Mouse (Mus musculus) activated CD4-positive, CD25-positive, alpha-beta regulatory T cell, adult 4 months (primary cell): Measurements from ENCODE around the gene Olfr615. TPM values are rescaled to one million over a fixed set of nuclear protein-coding genes. Genes with fewer than 3 reads are reported as not detected.
"Not testable (repeated sequence)": the region's sequence is repeated elsewhere in the genome, so short reads cannot be mapped to it uniquely, and the experiment has no call there.

Experiments
- ATAC-seq: one replicate; pipeline ENCODE4 v1.8.0; 2017
- polyA plus RNA-seq, 2 experiments: library from polyadenylated mRNA; unstranded; fragments of 100-300 nt; shearing (Covaris generic); gene quantifications; one replicate each; pipeline ENCODE4 v1.2.1; 2017

The Olfr615 gene
- polyA plus RNA-seq, result not detected

DNA sequence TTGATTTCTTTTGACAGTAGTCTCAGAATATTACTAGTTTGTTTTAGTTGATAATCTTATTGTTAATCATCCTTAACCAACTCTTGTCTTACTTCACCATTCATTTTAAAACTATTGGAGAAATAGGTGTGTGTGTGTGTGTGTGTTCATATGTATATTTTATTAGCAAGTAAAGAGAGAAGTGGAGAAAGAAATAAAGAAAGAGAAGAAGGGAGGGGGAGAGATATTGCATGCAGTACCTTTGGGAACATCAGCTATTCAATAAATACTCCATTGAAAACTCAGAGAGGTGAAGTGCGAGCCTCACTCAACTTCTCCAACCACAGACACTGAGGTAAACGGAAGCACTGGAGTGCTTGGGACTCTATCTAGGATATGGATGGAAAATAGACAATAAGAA lies at the start of gene Olfr615:
TSS of gene Olfr615 (plus strand) at position 301 of the 400 bp plus-strand sequence.
- no peak for ATAC-seq

DNA sequence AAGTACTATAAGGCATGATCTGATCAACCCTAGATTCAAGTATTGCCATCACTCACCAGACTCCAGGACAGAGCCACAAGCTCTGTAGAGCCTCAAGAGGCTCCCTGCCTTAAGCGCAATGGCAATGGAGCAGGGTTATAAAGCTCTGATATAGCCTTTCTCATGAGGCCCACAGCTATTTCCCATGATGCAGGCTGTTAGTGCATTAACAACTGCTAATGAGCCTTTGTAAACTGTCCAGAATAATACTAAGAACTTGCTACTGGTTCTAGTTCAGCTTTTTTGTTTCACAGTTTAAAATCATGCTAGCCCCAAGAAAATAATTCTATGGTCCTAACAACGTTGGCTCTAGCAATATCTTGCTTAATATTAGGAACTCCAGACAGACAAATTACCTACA lies 43.9 kb upstream of the Olfr615 start, which contains the start of gene Olfr610:
TSS of gene Olfr610 (minus strand) at position 101 of the 400 bp plus-strand sequence.
- no peak for ATAC-seq

- ATAC-seq, result not testable (repeated sequence)
Measured at GRCm38 (mm10) chr7:103520746-103521145, 35.1 kb upstream of the Olfr615 start, which contains the start of gene Olfr611. Olfr611 (minus strand) TSS chr7:103520846.

- ATAC-seq, result not testable (repeated sequence)
Measured at GRCm38 (mm10) chr7:103542617-103543016, 13.3 kb upstream of the Olfr615 start, which contains the start of gene Olfr612. Olfr612 (minus strand) TSS chr7:103542717.

GRCm38 (mm10) chr7:103547774-103548173 lies 8.1 kb upstream of the Olfr615 start, which contains the start of gene Olfr613:
Olfr613 (plus strand) TSS chr7:103548074.
- no peak for ATAC-seq

DNA sequence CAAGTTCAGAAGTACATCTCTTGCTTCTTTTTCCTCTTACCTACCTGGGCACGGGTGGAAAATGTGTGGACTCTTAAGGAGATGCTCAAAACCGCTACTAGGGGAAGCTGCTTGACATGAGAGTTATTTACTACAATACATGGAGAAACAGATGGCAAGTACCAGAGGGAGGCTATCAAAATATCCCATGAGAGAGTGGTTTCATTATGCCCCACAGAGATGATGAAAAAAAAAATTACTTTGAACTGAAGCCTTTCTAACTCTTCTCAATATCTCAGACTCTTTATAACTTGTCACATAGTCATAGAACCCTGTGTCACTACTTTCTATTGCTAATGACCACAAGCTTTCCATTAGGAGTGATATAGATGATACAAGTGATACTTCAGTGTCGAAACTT lies 13.2 kb downstream of the Olfr615 start, which contains the start of gene Olfr616:
TSS of gene Olfr616 (minus strand) at position 101 of the 400 bp plus-strand sequence.
- ATAC-seq, result no peak

- no peak for ATAC-seq
Measured at GRCm38 (mm10) chr7:103572761-103573160, 16.9 kb downstream of the Olfr615 start, which contains the start of gene Olfr617. Olfr617 (plus strand) TSS chr7:103573061.

DNA sequence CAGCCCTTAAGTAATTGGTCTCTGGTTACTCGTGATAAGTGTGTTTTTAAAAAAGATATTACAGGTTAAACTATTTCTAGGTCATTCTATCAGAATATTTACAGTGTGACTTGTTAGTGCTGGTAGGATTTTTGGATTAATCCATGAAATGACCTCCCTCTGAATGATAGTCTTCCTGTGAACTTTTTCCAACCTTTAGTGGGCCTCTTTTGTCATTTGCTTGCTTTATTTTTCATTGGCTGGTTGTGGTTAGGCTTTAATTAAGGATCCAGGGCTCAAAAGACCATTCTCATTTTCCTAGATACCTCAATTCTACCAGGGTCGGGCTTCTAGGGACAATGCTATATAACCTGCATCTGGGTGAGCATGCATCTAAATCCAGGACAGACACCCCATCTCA lies 33.9 kb downstream of the Olfr615 start, which contains the start of gene Olfr618:
TSS of gene Olfr618 (plus strand) at position 301 of the 400 bp plus-strand sequence.
- no peak for ATAC-seq

GRCm38 (mm10) chr7:103600275-103600674 lies 44.4 kb downstream of the Olfr615 start, which contains the start of gene Olfr619:
Olfr619 (plus strand) TSS chr7:103600575.
- no peak for ATAC-seq

DNA sequence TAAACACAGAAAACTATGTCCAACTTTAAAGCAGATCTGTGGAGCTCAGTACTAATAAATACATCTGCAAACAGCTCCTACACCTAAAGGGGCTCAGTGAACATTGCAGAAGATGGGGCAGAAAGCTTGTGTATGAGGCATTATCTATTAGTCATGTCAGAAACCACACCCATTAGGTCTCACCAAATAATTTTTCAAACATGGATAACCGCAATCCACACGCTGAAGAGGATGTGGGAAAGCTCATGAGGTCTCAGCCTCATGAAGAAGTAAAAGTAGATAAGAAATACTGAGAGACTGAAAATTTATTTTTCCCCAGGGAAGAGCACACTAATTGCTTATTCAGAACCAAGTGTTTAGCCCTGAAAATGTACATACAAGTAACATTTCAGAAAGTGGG lies 51.5 kb downstream of the Olfr615 start:
- no peak for ATAC-seq

DNA sequence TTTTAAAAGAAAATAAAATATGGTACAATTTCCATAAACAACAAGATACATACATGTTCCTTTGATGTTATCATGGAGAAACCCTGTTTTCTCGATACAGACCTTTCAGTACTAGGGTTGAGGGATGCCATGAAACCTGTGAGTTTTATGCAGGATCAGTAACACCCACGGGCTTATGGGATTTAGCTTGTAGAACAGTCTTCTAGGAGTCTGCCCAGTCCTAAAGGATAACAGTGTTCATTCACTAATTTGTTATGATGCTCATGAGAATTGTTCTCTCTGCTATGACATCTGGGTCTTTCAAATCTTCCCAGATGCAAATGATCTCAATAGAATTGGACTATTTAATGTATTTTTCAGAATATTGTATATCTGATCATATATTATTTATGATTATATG lies 56.6 kb downstream of the Olfr615 start, which contains the start of gene Olfr620:
TSS of gene Olfr620 (minus strand) at position 101 of the 400 bp plus-strand sequence.
- no peak for ATAC-seq

Other genes starting within 250 kb of the Olfr615 start
- gene Olfr597, start 239.8 kb upstream of the Olfr615 start, polyA plus RNA-seq, result under 1 TPM in 1 of 2 experiments, not detected in 1; 0.12 TPM
- not detected for gene Olfr598, start 232.5 kb upstream of the Olfr615 start, polyA plus RNA-seq
- gene Olfr599, start 220.2 kb upstream of the Olfr615 start, polyA plus RNA-seq, result not detected
- not detected for gene Olfr600, start 206.4 kb upstream of the Olfr615 start, polyA plus RNA-seq
- not detected for gene Olfr601, start 193.4 kb upstream of the Olfr615 start, polyA plus RNA-seq
- not detected for gene Olfr603, start 169.9 kb upstream of the Olfr615 start, polyA plus RNA-seq
- not detected for gene Usp17lc, start 141.0 kb upstream of the Olfr615 start, polyA plus RNA-seq
- gene Olfr605, start 110.6 kb upstream of the Olfr615 start, polyA plus RNA-seq, result not detected
- not detected for gene Olfr606, start 107.0 kb upstream of the Olfr615 start, polyA plus RNA-seq
- gene Olfr607, start 91.9 kb upstream of the Olfr615 start, polyA plus RNA-seq, result under 1 TPM in 1 of 2 experiments, not detected in 1; 0.08 TPM
- gene Olfr608, start 86.2 kb upstream of the Olfr615 start, polyA plus RNA-seq, result not detected
- gene Olfr609, start 58.0 kb upstream of the Olfr615 start, polyA plus RNA-seq, result not detected
- not detected for gene Olfr610, start 44.0 kb upstream of the Olfr615 start, polyA plus RNA-seq
- gene Olfr611, start 35.2 kb upstream of the Olfr615 start, polyA plus RNA-seq, result not detected
- gene Olfr612, start 13.4 kb upstream of the Olfr615 start, polyA plus RNA-seq, result not detected
- gene Olfr613, start 8.0 kb upstream of the Olfr615 start, polyA plus RNA-seq, result not detected
- not detected for gene Olfr616, start 13.1 kb downstream of the Olfr615 start, polyA plus RNA-seq
- gene Olfr617, start 17.0 kb downstream of the Olfr615 start, polyA plus RNA-seq, result not detected
- gene Olfr618, start 34.0 kb downstream of the Olfr615 start, polyA plus RNA-seq, result not detected
- gene Olfr619, start 44.5 kb downstream of the Olfr615 start, polyA plus RNA-seq, result not detected
- 1 to 10 TPM in 1 of 2 experiments, not detected in 1; 1.3 TPM for gene Olfr620, start 56.5 kb downstream of the Olfr615 start, polyA plus RNA-seq
- not detected for gene Olfr622, start 86.6 kb downstream of the Olfr615 start, polyA plus RNA-seq
- not detected for gene Olfr623, start 107.6 kb downstream of the Olfr615 start, polyA plus RNA-seq
- not detected for gene Olfr624, start 115.1 kb downstream of the Olfr615 start, polyA plus RNA-seq
- not detected for gene Olfr625-ps1, start 126.6 kb downstream of the Olfr615 start, polyA plus RNA-seq
- not detected for gene Olfr243, start 158.6 kb downstream of the Olfr615 start, polyA plus RNA-seq
- not detected for gene Olfr628, start 174.3 kb downstream of the Olfr615 start, polyA plus RNA-seq
- not detected for gene Olfr629, start 188.9 kb downstream of the Olfr615 start, polyA plus RNA-seq
- not detected for gene Olfr630, start 201.3 kb downstream of the Olfr615 start, polyA plus RNA-seq
- not detected for gene Olfr69, start 215.5 kb downstream of the Olfr615 start, polyA plus RNA-seq
- not detected for gene Olfr68, start 223.6 kb downstream of the Olfr615 start, polyA plus RNA-seq
- not detected for gene Olfr67, start 235.7 kb downstream of the Olfr615 start, polyA plus RNA-seq